Mouse (Mus musculus) ovary, postnatal 36 days (tissue): ENCODE results near the gene Pik3r6.
A peak's percentile ranks its signal among the peaks of the same experiment; 100 is the strongest.

Source experiments
- DNase-seq: peaks from one replicate; pipeline ENCODE4 v3.0.0; 2022; ENCODE audit warnings: low spot score, mixed read lengths

The Pik3r6 gene

GRCm38 (mm10) chr11:68583906-68584480, 81.2 kb downstream of the Pik3r6 start:
- no peak for DNase-seq

GRCm38 (mm10) chr11:68585890-68586289, 83.1 kb downstream of the Pik3r6 start:
- no peak for DNase-seq

- no peak for DNase-seq
These were observed 83.9 kb downstream of the Pik3r6 start, which contains the start of gene Ccdc42 for GRCm38 (mm10) chr11:68586721-68587120. TSS of gene Ccdc42 (plus strand) at chr11:68587021.

- peak; percentile 66 for DNase-seq
These were observed 86.4 kb downstream of the Pik3r6 start for GRCm38 (mm10) chr11:68589055-68589809.

GRCm38 (mm10) chr11:68591708-68592107, 88.9 kb downstream of the Pik3r6 start:
- no peak for DNase-seq

GRCm38 (mm10) chr11:68593247-68593646, 90.4 kb downstream of the Pik3r6 start:
- DNase-seq: peak; percentile 33

GRCm38 (mm10) chr11:68597912-68598311, 95.1 kb downstream of the Pik3r6 start:
- DNase-seq: no peak

GRCm38 (mm10) chr11:68600551-68601021, 97.8 kb downstream of the Pik3r6 start:
- no peak for DNase-seq

GRCm38 (mm10) chr11:68601486-68601991, 98.7 kb downstream of the Pik3r6 start:
- DNase-seq: no peak
